Mouse (Mus musculus) liver, adult 10 weeks (tissue): ENCODE data around the gene Rpl10-ps3. TPM values are rescaled to one million over a fixed set of nuclear protein-coding genes. Genes with fewer than 3 reads are reported as not detected.

ENCODE experiments used
- polyA plus RNA-seq: library from polyadenylated mRNA; stranded (reverse); fragments of 350-450 nt; fragmentation: Illumina TruSeq; extraction: RNeasy Lipid Tissue Mini Kit (QIAGEN cat#74804); gene quantifications from one replicate; pipeline ENCODE4 v1.2.3, GENCODE M21; 2014; ENCODE audit warnings: low read depth, low replicate concordance

Rpl10-ps3 gene
- polyA plus RNA-seq, result 74.2 TPM

GRCm38 (mm10) chr9:50344868-50345267, at the start of gene Rpl10-ps3:
Gene Rpl10-ps3, minus strand, starts transcription at chr9:50344968.

Other genes with a start within 250 kb of the Rpl10-ps3 start
- 2.0 TPM for gene Plet1, start 149.6 kb upstream of the Rpl10-ps3 start, polyA plus RNA-seq
- 132 TPM for gene Pts, start 183.8 kb upstream of the Rpl10-ps3 start, polyA plus RNA-seq
- gene Il18, start 209.9 kb upstream of the Rpl10-ps3 start, polyA plus RNA-seq, result 92.4 TPM
- 31.7 TPM for gene Bco2, start 210.2 kb upstream of the Rpl10-ps3 start, polyA plus RNA-seq
- gene Tex12, start 216.4 kb upstream of the Rpl10-ps3 start, polyA plus RNA-seq, result 6.3 TPM